Mouse (Mus musculus) cerebellum, postnatal 36 days (tissue): ENCODE data around the gene Tnr.

ENCODE experiments used
- DNase-seq, 2 experiments: peaks; one replicate each; pipeline ENCODE4 v3.0.0; 2021 to 2022; ENCODE audit warnings: mixed read lengths in 2 of 2

The Tnr gene

GRCm38 (mm10) chr1:159523578-159523977 lies at the start of gene Tnr:
Tnr (plus strand) TSS chr1:159523769.
- peak; percentile 73 to 83 for DNase-seq

DNA sequence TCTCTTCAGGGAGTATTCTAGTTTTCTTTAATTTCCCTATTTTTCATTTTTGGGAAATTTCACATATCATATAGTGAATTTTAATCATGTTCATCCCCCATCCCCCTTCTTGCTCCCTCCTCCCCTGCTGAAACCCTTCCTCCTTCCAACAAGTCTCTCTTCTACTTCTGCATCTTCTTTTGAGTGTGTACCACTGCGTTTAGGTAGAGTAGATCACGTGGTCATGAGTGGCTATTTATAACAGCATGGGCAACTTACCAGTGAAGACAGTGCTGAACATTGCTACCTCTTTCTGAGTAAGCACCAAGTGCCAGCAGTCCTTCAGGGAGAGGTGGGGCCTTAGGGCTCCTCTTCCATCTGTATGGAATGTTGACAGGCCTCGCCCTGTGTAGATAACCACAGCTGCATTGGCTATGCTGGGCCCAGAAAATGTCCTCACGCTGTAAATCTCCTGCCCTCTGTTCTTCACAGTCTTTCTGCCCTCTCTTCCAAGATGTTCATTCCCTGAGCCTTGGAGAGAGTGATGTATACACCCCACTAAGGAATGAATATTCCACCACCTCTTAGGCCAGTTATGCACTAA lies 33.6 kb upstream of the Tnr start:
- DNase-seq: no peak

- no peak for DNase-seq
Observed at GRCm38 (mm10) chr1:159492536-159492935, 31.0 kb upstream of the Tnr start.

DNA sequence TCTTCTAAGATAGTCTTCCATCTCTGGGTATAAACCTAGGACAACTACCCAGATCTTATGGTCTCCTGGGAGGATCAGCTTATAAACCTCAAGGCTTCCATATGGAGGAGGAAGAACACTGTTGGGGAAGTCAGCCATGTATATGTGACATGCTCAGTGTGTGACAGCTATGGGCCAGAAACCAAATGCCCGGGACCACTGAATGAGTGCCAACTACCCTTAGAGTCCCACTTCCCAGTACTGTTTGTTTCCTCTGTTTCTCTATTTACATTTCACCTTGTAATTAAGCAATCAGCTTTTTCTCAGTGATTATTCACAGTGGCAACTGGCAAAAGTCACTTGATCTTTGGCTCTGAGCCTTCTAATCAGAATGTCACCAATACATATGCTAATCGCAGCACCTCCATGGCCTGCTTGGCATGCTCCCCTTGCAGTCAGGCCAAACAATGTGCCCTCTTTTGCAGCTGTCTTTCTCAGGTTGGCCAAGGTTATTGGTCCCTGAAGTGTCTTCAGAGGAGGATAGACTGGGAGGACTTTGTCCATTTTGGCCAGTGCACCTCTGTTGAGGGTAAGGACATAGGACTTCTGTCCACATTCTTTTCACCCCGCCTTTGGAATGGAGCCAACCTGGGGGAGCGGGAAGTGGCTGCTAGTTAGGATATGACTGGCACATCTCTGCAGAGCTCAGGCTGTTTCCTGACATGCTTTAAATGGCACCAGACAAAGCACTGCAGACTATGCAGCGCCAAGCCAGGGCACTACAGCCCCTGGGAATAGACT lies 29.7 kb upstream of the Tnr start:
- DNase-seq: no peak

DNA sequence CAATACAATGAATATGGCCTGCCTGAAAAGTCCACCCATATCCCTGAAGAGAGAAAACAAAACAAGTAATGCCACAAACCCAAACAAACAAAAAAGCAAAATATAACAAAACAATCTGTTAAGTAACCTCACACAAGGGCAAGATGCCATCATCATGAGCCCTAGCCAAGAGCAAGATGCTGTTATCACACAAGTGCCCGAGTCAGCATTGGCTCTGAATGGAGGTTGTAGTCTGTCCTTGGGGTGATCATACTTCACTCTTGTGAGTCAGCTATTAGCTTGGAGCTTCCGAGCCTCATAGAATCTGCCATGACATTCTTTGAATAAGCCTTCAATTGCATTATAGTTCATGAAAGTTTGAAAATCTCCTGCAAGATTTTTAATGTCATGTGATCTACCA lies 25.3 kb upstream of the Tnr start:
- DNase-seq: no peak

DNA sequence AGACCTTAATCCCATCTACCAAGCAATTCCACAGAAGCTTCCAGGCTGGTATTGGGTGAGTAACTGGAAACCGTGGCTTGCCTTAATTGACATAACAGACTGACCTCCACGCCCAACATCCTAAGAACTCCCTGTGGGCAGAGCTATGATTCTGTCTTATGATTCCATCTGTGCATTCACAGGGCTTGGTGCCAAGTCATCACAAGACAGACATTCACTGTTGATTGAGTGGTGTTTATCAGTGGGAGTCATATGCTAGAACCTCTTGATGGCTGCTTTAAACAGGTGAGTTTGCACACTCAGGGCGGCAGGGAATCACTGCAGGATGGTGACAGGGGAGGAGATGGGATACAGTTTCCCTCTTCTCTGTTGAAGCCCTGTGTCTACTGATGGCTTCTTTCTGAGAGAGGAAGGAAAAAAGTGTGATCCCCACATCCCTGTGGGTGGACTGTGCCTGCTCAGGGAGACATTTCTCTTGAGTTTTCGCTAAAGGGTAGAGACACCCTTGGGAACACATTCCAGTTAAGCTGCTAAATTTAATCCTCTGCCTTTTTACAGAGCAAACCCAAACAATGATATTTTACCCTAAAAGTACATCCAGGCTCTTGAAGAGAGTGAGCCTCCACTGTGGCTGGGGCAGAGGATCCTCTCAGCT lies 23.6 kb upstream of the Tnr start:
- no peak for DNase-seq

- no peak for DNase-seq
Observed at GRCm38 (mm10) chr1:159501911-159502310, 21.7 kb upstream of the Tnr start.

- no peak for DNase-seq
Observed at GRCm38 (mm10) chr1:159510667-159511066, 12.9 kb upstream of the Tnr start.

DNA sequence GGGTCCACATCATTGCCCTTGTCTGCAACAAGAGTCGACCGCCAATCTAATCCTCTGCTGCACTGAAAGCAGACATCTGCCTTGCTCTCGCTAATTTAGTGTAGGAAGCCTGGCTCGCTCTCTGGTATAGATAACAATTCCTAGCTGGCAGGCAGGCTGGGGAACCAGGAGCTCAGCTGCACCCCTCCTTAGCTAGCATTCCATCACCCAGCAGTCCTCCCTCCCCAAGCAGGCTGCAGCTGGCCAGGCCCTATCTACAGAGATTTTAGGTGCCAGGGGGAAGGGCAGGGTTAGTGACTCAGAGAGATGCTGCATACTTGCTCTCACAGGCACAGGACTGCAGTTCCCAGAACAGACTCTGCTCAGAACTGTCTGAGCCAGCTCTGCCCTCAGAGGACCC lies 5.9 kb upstream of the Tnr start:
- no peak for DNase-seq

GRCm38 (mm10) chr1:159519206-159519605 lies 4.4 kb upstream of the Tnr start:
- peak; percentile 67 for DNase-seq

DNA sequence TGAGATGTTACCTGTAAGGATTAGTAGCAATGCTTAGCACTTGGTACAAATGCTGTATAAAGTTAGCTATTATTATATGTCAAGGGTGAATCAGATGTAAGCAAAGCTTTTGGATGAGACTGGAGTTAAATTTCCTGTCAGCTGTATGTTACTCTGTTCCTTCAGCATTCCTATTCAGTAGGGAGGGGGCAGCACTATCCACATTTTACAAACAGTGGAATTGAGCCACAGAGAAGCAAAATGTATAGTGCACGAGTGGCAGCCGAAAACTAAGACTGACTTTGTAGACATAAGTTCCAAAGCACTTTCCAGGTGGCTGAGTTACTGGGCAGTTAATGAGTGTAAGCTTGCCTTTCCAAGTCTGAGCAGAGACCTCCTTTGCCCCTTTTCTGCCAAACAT lies 500 bp upstream of the Tnr start:
- no peak for DNase-seq

GRCm38 (mm10) chr1:159524051-159524549 lies 531 bp downstream of the Tnr start:
- DNase-seq: peak; percentile 51 to 70

DNA sequence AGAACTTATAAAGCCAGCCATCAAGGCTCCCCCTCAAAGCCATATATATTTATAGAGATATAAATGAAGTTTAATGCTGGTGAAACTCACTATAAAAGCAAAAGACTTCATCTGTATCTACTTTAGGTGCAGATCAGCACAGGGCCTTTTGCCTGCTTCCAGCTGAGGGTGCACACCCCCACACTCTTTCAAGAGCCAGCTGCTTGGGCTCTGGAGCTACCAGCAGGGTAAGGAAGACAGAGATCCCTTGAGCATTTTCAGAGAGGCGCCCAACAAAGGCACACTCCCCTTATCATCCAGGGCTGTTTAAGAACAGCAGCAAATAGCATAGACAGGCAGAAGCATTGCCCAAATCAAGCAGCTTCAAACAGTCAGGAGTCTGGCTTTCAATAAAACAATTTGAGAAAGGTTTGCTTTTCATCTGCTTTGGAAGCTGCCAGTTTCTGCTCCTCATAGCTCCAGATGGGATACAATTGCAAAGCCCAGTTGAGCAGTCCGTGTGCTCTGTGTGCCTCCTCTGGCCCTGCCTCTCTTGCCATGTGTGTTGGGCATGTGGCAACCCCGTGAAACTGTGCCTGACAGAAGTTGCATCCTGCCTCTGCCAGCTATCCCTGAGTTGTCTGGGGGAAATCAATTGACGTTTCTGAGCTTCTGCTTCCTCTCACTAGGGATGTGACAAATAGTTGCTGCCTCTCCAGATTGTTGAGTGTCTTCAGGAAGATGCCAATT lies 9.4 kb downstream of the Tnr start:
- no peak for DNase-seq

DNA sequence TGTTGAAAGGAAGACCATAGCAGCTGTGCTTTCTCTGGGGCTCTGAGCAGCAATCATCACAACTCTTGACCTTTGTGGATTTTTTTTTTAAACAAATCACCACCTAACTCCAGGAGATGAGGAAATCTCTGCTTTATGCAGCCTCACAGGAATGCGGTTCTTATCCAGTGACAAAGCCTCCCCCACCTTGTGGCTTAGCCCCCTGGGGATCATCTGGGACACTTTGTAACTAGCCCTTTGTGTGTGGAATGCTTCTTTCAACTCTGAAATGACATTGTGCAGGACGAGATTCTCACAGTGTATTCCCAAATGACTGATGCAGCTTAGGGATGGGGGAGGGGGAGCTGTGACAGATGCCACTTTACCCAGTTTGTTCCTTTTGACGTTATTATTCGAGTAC lies 12.0 kb downstream of the Tnr start:
- DNase-seq: no peak

GRCm38 (mm10) chr1:159537541-159537940 lies 14.0 kb downstream of the Tnr start:
- DNase-seq: no peak

DNA sequence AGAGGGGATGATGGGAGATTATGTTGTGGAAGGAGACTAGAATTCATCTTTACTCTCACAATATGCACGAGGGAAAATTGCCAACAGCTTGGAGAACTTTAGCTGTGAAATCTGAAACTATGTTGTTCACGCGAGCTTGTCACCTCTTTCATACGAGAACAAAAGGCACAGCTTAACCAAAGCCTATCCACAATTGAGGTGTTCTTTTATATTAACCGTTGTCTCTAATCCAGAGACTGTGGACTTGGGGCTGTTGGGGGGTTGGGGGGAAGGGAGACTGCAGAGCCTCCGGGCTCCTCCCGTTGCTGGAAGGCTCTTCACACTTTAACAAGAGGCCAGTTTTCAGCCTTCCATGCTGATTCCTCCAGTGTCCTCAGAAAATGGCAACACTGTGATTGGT lies 14.5 kb downstream of the Tnr start:
- no peak for DNase-seq

DNA sequence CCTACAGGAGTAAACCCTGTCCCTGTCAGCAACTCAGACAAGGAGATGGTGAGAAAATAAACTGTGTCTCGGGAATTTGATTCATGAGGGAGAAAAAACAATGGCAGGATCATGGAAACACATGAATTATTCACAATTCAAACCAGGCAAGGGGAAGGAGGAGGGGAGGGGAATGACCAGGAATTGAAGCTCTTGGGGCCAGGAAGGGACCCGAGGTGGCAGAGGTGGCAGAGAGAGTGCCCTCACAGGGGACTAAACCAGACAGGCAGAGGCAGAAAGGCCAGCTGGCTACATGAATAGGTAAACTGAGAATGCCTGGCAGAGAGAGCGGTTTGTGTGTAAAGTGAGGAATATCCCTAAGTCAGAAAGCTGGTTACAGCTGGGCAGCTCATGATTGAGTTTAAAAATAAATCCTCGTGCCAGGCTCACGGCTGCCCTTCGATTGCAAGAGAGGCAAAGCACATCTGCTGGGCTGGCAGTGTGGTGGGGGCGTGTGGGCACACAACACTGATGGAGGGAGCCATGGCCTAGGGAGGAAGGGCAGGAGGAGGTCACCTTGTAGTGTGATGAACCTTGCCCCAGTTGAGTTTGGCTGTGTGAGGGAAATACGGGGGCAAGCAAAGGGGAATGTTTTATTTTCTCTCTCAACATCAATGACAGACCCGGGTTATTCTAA lies 22.0 kb downstream of the Tnr start:
- DNase-seq: no peak

- no peak for DNase-seq
Observed at GRCm38 (mm10) chr1:159551036-159551435, 27.5 kb downstream of the Tnr start.

DNA sequence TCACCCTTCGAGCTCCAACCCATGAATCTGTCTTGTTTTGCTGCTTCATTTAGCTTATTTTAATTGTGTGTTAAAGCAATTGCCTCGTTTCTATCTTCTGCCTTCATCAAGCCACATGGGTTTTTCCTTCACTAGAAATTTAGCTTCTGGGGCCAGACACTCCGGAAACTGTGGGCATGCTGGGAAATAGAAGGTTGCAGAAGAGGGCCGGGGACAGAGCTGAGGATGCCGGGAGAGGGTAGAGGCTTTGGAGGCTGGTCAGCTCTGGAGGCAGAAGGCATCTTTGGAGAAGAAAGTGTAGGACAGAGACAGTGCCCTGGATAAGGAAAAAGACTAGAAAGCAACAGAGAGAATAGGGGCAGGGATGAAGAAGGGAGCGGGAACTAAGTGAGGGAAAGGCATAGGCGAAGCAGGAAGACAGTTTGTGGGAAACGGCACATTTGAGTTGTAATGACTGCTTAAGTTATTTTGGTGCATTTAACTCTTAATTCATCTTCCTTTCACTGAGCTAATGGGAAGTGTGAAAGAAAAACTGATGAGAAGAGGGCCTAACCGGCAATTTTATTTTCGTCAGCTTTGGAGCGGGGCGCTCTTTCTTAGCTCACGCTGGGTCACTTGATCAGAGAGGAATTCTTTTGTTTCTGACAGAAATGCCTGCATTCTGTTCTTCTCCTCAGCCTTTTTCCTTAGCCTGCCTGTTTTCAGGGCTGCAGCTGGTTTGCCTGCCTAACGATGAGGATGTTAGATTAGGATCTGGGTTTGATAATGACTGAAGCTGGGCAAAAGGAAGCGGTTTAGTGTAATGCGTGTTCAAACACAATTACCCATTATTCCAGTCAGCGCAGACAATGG lies 28.2 kb downstream of the Tnr start:
- DNase-seq: no peak

DNA sequence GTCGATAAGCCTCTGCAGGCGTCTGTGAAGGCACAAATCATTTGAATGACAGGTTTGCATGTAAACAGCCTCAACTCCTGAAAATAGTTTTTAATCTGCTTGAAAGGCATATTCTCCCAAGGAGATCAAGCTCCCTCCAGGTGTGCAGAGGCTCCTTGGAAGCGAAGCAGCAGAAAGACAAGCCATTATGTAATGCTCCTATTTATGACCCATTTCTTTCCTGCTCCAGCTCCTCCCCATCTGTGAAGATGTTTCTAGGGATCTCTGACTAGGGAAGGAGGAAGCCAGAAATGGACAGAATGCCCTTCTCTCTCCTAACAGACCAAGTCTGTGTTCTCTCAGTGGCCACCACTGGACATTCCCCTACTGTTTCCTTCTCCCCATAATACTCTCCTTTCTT lies 38.0 kb downstream of the Tnr start:
- no peak for DNase-seq

- DNase-seq: no peak
Observed at GRCm38 (mm10) chr1:159565129-159565528, 41.6 kb downstream of the Tnr start.

DNA sequence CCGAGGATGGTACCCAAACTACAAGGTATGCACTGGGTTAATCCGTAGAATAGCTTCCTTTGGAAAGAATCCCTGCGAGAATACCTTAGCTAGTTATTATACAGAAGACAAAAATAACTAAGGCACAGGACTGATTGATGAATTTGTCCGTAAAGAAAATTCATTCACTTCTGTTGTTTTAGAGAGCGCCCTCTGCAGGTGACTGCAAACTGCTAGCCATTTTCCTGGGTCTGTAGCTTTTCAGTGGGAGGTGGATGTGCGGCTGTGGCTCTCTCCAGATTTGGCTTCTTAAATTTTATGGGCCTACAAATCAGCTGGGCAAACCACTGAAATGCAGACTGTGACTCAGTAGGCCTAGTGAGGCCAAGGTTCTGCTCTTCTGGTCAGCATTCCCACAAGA lies 42.5 kb downstream of the Tnr start:
- DNase-seq: no peak
